Mouse (Mus musculus): Measurements from ENCODE around the gene Vav2. TPM values are rescaled to one million over a fixed set of nuclear protein-coding genes. Genes with fewer than 3 reads are reported as not detected.

Gene Vav2
- polyA plus RNA-seq, 1 experiment from 2014 or later, result 17.3 TPM

DNA sequence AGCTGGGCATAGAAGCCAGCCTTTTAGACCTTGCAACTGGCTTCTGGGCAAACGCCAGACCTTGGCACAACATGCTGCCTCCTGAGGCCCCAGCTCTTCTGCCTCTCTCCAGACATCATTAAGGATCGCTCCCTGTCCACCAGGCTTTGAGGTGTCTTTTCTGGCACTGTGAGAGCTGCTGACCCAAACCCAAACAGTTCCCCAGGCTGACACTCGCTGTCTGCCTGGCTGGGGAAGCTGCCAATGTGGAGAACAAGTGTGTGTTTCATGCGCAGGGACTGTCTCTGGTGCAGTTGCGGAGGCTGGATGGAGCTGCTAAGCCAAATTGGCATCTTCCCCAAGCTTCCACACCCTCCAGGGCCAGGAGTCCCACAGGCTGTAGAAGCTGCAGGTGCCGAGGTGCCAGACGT is 203.8 kb downstream of the Vav2 start:
- no peak for DNase-seq (ENCODE audit: low spot score)
- ATAC-seq (ENCODE audit: insufficient read depth, low FRiP score, low TSS enrichment), result no peak
- WGBS, result 86% methylated on average over 7 of the region's 7 CpGs
- Histone ChIP-seq H3K4me2 (ENCODE audit: low read depth) (no peak overlapping the region), H3K36me3 (ENCODE audit: control insufficient read depth, insufficient read depth, low read length) (no peaks in the 10 kb centered on the region), H3K27me3 (ENCODE audit: control insufficient read depth, insufficient read depth, low read length) (no peaks in the 10 kb centered on the region), H3K9ac (ENCODE audit: low read length) (no peak overlapping the region), H3K4me3 (ENCODE audit: low read depth, low read length) (no peak overlapping the region), H3K27ac (ENCODE audit: low read depth, low read length) (no peak overlapping the region), H3K9me3 (ENCODE audit: control insufficient read depth, low read length) (no peaks in the 10 kb centered on the region), H3K4me1 (ENCODE audit: control insufficient read depth, insufficient read depth, low read length) (no peaks in the 10 kb centered on the region)

DNA sequence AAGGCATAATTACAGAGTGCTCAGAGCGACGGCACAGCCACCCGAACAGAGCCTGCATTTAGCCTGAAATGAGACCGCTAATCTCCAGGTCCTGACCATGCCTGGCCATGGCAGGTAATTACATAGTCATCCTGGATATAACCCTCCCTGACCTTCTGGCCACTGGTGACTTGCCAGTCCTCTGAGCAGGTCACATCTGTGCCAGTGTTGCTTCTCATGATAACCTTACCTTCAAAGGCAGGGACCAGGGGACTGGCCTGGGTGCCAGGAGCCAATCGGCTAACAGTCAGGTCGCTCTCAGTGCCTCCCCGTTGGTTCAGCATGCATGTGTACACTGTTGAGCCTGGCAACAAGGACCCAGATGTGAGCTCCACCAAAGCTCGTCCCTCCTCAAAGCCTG is 208.3 kb downstream of the Vav2 start:
- ATAC-seq (ENCODE audit: insufficient read depth, low FRiP score, low TSS enrichment) (no peak), DNase-seq (ENCODE audit: low spot score) (no peak)
- no peaks in the 10 kb centered on the region for H3K27me3 ChIP-seq (ENCODE audit: control insufficient read depth, insufficient read depth, low read length)
- H3K4me3 ChIP-seq (ENCODE audit: low read depth, low read length), result no peak overlapping the region
- no peak overlapping the region for H3K4me2 ChIP-seq (ENCODE audit: low read depth)
- WGBS, result 90% methylated on average over 8 of the region's 8 CpGs
- no peak overlapping the region for H3K9ac ChIP-seq (ENCODE audit: low read length)
- H3K36me3 ChIP-seq (ENCODE audit: control insufficient read depth, insufficient read depth, low read length), result no peaks in the 10 kb centered on the region
- no peaks in the 10 kb centered on the region for H3K9me3 ChIP-seq (ENCODE audit: control insufficient read depth, low read length)
- H3K27ac ChIP-seq (ENCODE audit: low read depth, low read length), result no peak overlapping the region
- no peaks in the 10 kb centered on the region for H3K4me1 ChIP-seq (ENCODE audit: control insufficient read depth, insufficient read depth, low read length)

- H3K4me3 ChIP-seq (ENCODE audit: low read depth, low read length), result no peak overlapping the region
- no peaks in the 10 kb centered on the region for H3K27me3 ChIP-seq (ENCODE audit: control insufficient read depth, insufficient read depth, low read length)
- no peaks in the 10 kb centered on the region for H3K9me3 ChIP-seq (ENCODE audit: control insufficient read depth, low read length)
- ATAC-seq (ENCODE audit: insufficient read depth, low FRiP score, low TSS enrichment) (no peak), DNase-seq (ENCODE audit: low spot score) (no peak)
- WGBS, result 84% methylated on average over 2 of the region's 2 CpGs
- no peaks in the 10 kb centered on the region for H3K36me3 ChIP-seq (ENCODE audit: control insufficient read depth, insufficient read depth, low read length)
- no peaks in the 10 kb centered on the region for H3K4me1 ChIP-seq (ENCODE audit: control insufficient read depth, insufficient read depth, low read length)
- H3K9ac ChIP-seq (ENCODE audit: low read length), result no peak overlapping the region
- no peak overlapping the region for H3K27ac ChIP-seq (ENCODE audit: low read depth, low read length)
- H3K4me2 ChIP-seq (ENCODE audit: low read depth), result no peak overlapping the region
Measured at GRCm38 (mm10) chr2:27218121-27218544, 208.7 kb downstream of the Vav2 start.

- ATAC-seq (ENCODE audit: insufficient read depth, low FRiP score, low TSS enrichment) (no peak), DNase-seq (ENCODE audit: low spot score) (no peak)
- 86% methylated on average over 2 of the region's 2 CpGs for WGBS
- Histone ChIP-seq H3K9me3 (ENCODE audit: control insufficient read depth, low read length) (no peaks in the 10 kb centered on the region), H3K4me1 (ENCODE audit: control insufficient read depth, insufficient read depth, low read length) (no peaks in the 10 kb centered on the region), H3K27me3 (ENCODE audit: control insufficient read depth, insufficient read depth, low read length) (no peaks in the 10 kb centered on the region), H3K9ac (ENCODE audit: low read length) (no peak overlapping the region), H3K27ac (ENCODE audit: low read depth, low read length) (no peak overlapping the region), H3K4me2 (ENCODE audit: low read depth) (no peak overlapping the region), H3K4me3 (ENCODE audit: low read depth, low read length) (no peak overlapping the region), H3K36me3 (ENCODE audit: control insufficient read depth, insufficient read depth, low read length) (no peaks in the 10 kb centered on the region)
Measured at GRCm38 (mm10) chr2:27215537-27215936, 211.3 kb downstream of the Vav2 start.

Small RNA genes lying within 50 kb of the gene (microRNA-seq; reads per million reads assigned to microRNA genes)
- gene Gm24049, result not detected
- not detected for gene Mir7578

Other genes starting within 250 kb of the Vav2 start
- 5.5 and 6.4 TPM in 2 replicates for gene Sardh, start 178.7 kb downstream of the Vav2 start, polyA plus RNA-seq (2014; fragmentation: Nextera tagmentation; extraction: Ambion mirVana)
- 15.8 and 16.2 TPM in 2 replicates for gene Brd3os, start 15.3 kb upstream of the Vav2 start, polyA plus RNA-seq (2014; fragmentation: Nextera tagmentation; extraction: Ambion mirVana)
- gene Brd3, start 80.6 kb upstream of the Vav2 start, polyA plus RNA-seq (2014; fragmentation: Nextera tagmentation; extraction: Ambion mirVana), result 198 and 204 TPM in 2 replicates
- gene Wdr5, start 88.1 kb upstream of the Vav2 start, polyA plus RNA-seq (2014; fragmentation: Nextera tagmentation; extraction: Ambion mirVana), result 64.5 and 69.1 TPM in 2 replicates
- 6.8 and 7.2 TPM in 2 replicates for gene Rxra, start 249.4 kb upstream of the Vav2 start, polyA plus RNA-seq (2014; fragmentation: Nextera tagmentation; extraction: Ambion mirVana)

All from neural tube, embryonic 11.5 days (tissue).